Mouse (Mus musculus): ENCODE results near the gene Sox4. TPM values are rescaled to one million over a fixed set of nuclear protein-coding genes. Genes with fewer than 3 reads are reported as not detected.

Gene Sox4
- 1 to 10 TPM; 3.5 to 4.8 TPM for total RNA-seq (2023)

DNA sequence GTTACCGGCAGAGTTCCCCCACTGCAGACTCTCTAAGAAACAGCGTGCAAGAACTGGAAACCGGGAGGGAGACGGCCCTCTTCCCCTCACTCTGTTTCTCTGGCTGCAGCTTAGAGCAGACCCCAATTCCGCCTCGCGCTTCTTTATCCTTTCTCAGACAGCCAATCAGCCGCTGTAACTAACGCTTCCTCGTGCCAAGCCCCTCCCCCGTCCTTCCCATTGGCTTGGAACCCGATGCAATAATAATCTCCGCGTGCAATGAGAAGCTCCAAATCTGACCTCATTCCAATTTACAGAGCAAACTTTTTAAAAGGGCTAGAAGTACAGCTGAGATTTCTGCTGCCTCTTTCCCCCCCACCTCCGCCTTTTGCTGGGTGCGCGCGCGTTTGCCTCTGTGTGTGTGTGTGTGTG is at the start of gene Sox4:
Gene Sox4 (minus strand): TSS at position 133 of the 411 bp plus-strand sequence.

